Mouse (Mus musculus) liver, embryonic 13.5 days (tissue): Measurements from ENCODE around the gene H2al1f. TPM values are rescaled to one million over a fixed set of nuclear protein-coding genes. Genes with fewer than 3 reads are reported as not detected.
"Not testable (repeated sequence)": the region's sequence is repeated elsewhere in the genome, so short reads cannot be mapped to it uniquely, and the experiment has no call there.

Experiments
- ATAC-seq: fragments of 200-750 bp; cut with Nextera tagmentation; 2 replicates; pipeline ENCODE4 v1.8.0; 2017; ENCODE audit warnings: low read depth, mild to moderate bottlenecking, moderate number of reproducible peaks, moderate library complexity
- DNase-seq: peaks from one replicate; pipeline ENCODE4 v3.0.0; 2022
- H3K27ac ChIP-seq: fragments of 300-500 bp; sonication (generic); 2 replicates; pipeline ENCODE4 v1.5.1; 2015; ENCODE audit warnings: moderate library complexity, mild to moderate bottlenecking, inconsistent platforms
- H3K27me3 ChIP-seq: fragments of 300-500 bp; sonication (generic); 2 replicates; pipeline ENCODE4 v1.6.1; 2015; ENCODE audit warnings: mild to moderate bottlenecking, inconsistent platforms
- H3K36me3 ChIP-seq: fragments of 300-500 bp; sonication (generic); 2 replicates; pipeline ENCODE4 v1.6.1; 2015; ENCODE audit warnings: mild to moderate bottlenecking, inconsistent platforms
- H3K4me1 ChIP-seq: fragments of 300-500 bp; sonication (generic); replicated peaks from 2 replicates; pipeline ENCODE4 v1.6.1; 2015; ENCODE audit warnings: inconsistent platforms
- H3K4me2 ChIP-seq: fragments of 300-500 bp; sonication (generic); 2 replicates; pipeline ENCODE4 v1.6.1; 2015; ENCODE audit warnings: inconsistent platforms, mild to moderate bottlenecking, moderate library complexity
- H3K4me3 ChIP-seq: fragments of 300-500 bp; sonication (generic); replicated peaks from 2 replicates; pipeline ENCODE4 v1.5.1; 2015; ENCODE audit warnings: mild to moderate bottlenecking, inconsistent platforms
- H3K9ac ChIP-seq: fragments of 300-500 bp; sonication (generic); 2 replicates; pipeline ENCODE4 v1.6.1; 2015; ENCODE audit warnings: mild to moderate bottlenecking, inconsistent platforms
- H3K9me3 ChIP-seq: fragments of 300-500 bp; sonication (generic); replicated peaks from 2 replicates; pipeline ENCODE4 v1.6.1; 2016; ENCODE audit warnings: inconsistent platforms
- WGBS: fragments of 180-500 bp; shearing (Covaris S2); methylation state at CpG from one replicate; pipeline ENCODE4 v1.1.7; 2015; ENCODE audit not compliant: insufficient replicate concordance; 5-methylcytosine and 5-hydroxymethylcytosine counted together
- polyA plus RNA-seq: library from polyadenylated mRNA; unstranded; fragments of >200 nt; fragmentation: Nextera tagmentation; extraction: Ambion mirVana; gene quantifications from 2 replicates; pipeline ENCODE4 v1.2.1, GENCODE M21; 2015

Gene H2al1f
- polyA plus RNA-seq, 1 experiment from 2014 or later = not detected

- H3K27me3 ChIP-seq, H3K4me2 ChIP-seq, H3K36me3 ChIP-seq, ATAC-seq, DNase-seq, H3K4me1 ChIP-seq, H3K4me3 ChIP-seq, H3K9me3 ChIP-seq, H3K9ac ChIP-seq, H3K27ac ChIP-seq: not testable (repeated sequence)
- WGBS = no CpG with 5 or more reads among the region's 3 CpGs
Measured at GRCm38 (mm10) chrX:11311634-11312033, 3.3 kb upstream of the H2al1f start, which contains the start of gene H2al1e. TSS of gene H2al1e (plus strand) at chrX:11311934.

GRCm38 (mm10) chrX:11317956-11318355 is 3.0 kb downstream of the H2al1f start, which contains the start of gene H2al1g:
TSS of gene H2al1g (plus strand) at chrX:11318256.
- H3K4me2 ChIP-seq, H3K27ac ChIP-seq, H3K9ac ChIP-seq, H3K4me3 ChIP-seq, ATAC-seq, H3K4me1 ChIP-seq, H3K9me3 ChIP-seq, H3K36me3 ChIP-seq, H3K27me3 ChIP-seq, DNase-seq: not testable (repeated sequence)
- WGBS = no CpG with 5 or more reads among the region's 3 CpGs

GRCm38 (mm10) chrX:11321192-11321591 is 6.2 kb downstream of the H2al1f start, which contains the start of gene H2al1h:
TSS of gene H2al1h (plus strand) at chrX:11321492.
- no CpG with 5 or more reads among the region's 6 CpGs for WGBS
- not testable (repeated sequence) for ATAC-seq, H3K4me2 ChIP-seq, H3K36me3 ChIP-seq, H3K4me3 ChIP-seq, H3K9ac ChIP-seq, H3K9me3 ChIP-seq, H3K4me1 ChIP-seq, H3K27me3 ChIP-seq, DNase-seq, H3K27ac ChIP-seq

GRCm38 (mm10) chrX:11324359-11324758 is 9.4 kb downstream of the H2al1f start, which contains the start of gene H2al1i:
TSS of gene H2al1i (plus strand) at chrX:11324659.
- H3K4me2 ChIP-seq, H3K4me1 ChIP-seq, ATAC-seq, DNase-seq, H3K9ac ChIP-seq, H3K4me3 ChIP-seq, H3K36me3 ChIP-seq, H3K27me3 ChIP-seq, H3K27ac ChIP-seq, H3K9me3 ChIP-seq: not testable (repeated sequence)
- WGBS = 80% methylated on average over 1 of the region's 5 CpGs

- H3K9ac ChIP-seq, ATAC-seq, H3K9me3 ChIP-seq, H3K4me3 ChIP-seq, H3K4me2 ChIP-seq, H3K27ac ChIP-seq, H3K27me3 ChIP-seq, H3K36me3 ChIP-seq, DNase-seq, H3K4me1 ChIP-seq: not testable (repeated sequence)
- 65% methylated on average over 2 of the region's 2 CpGs for WGBS
Measured at GRCm38 (mm10) chrX:11327522-11327921, 12.6 kb downstream of the H2al1f start, which contains the start of gene H2al1j. TSS of gene H2al1j (plus strand) at chrX:11327822.

- H3K4me2 ChIP-seq = no peak overlapping the region
- no peak for DNase-seq
- no peak overlapping the region for H3K4me3 ChIP-seq
- WGBS = 65% methylated on average over 9 of the region's 9 CpGs
- H3K9me3 ChIP-seq = no peaks in the 10 kb centered on the region
- H3K27ac ChIP-seq = no peak overlapping the region
- no peaks in the 10 kb centered on the region for H3K27me3 ChIP-seq
- H3K4me1 ChIP-seq = no peaks in the 10 kb centered on the region
- ATAC-seq = no peak
- H3K9ac ChIP-seq = no peak overlapping the region
- no peaks in the 10 kb centered on the region for H3K36me3 ChIP-seq
Measured at GRCm38 (mm10) chrX:11345762-11346161, 30.8 kb downstream of the H2al1f start.

GRCm38 (mm10) chrX:11346756-11347155 is 31.8 kb downstream of the H2al1f start:
- Histone ChIP-seq H3K27ac (no peak overlapping the region), H3K9ac (no peak overlapping the region), H3K27me3 (no peaks in the 10 kb centered on the region), H3K4me1 (no peaks in the 10 kb centered on the region), H3K9me3 (no peaks in the 10 kb centered on the region), H3K36me3 (no peaks in the 10 kb centered on the region), H3K4me3 (no peak overlapping the region), H3K4me2 (no peak overlapping the region)
- ATAC-seq (no peak), DNase-seq (no peak)
- WGBS = 80% methylated on average over 3 of the region's 3 CpGs

GRCm38 (mm10) chrX:11360823-11361222 is 45.9 kb downstream of the H2al1f start:
- Histone ChIP-seq H3K27me3 (no peaks in the 10 kb centered on the region), H3K4me2 (no peak overlapping the region), H3K4me3 (no peak overlapping the region), H3K4me1 (no peaks in the 10 kb centered on the region), H3K27ac (no peak overlapping the region), H3K9me3 (no peaks in the 10 kb centered on the region), H3K9ac (no peak overlapping the region), H3K36me3 (no peaks in the 10 kb centered on the region)
- DNase-seq (no peak), ATAC-seq (no peak)
- 37% methylated on average over 6 of the region's 6 CpGs for WGBS

- Histone ChIP-seq H3K9me3 (no peaks in the 10 kb centered on the region), H3K27me3 (no peaks in the 10 kb centered on the region), H3K4me1 (no peaks in the 10 kb centered on the region), H3K4me3 (no peak overlapping the region), H3K36me3 (no peaks in the 10 kb centered on the region), H3K9ac (no peak overlapping the region), H3K27ac (no peak overlapping the region), H3K4me2 (no peak overlapping the region)
- ATAC-seq (no peak), DNase-seq (no peak)
- WGBS = 36% methylated on average over 2 of the region's 2 CpGs
Measured at GRCm38 (mm10) chrX:11361261-11361660, 46.3 kb downstream of the H2al1f start.

- WGBS = 62% methylated on average over 6 of the region's 6 CpGs
- Histone ChIP-seq H3K36me3 (no peaks in the 10 kb centered on the region), H3K27me3 (no peaks in the 10 kb centered on the region), H3K4me1 (no peaks in the 10 kb centered on the region), H3K9ac (no peak overlapping the region), H3K9me3 (no peaks in the 10 kb centered on the region), H3K4me2 (no peak overlapping the region), H3K27ac (no peak overlapping the region), H3K4me3 (no peak overlapping the region)
- ATAC-seq (no peak), DNase-seq (no peak)
Measured at GRCm38 (mm10) chrX:11363890-11364289, 48.9 kb downstream of the H2al1f start.
